Mouse (Mus musculus) embryonic facial prominence, embryonic 11.5 days (tissue): ENCODE measurements around the gene Smg7. TPM values are rescaled to one million over a fixed set of nuclear protein-coding genes. Genes with fewer than 3 reads are reported as not detected.

Experiments used
- ATAC-seq: fragments of 200-750 bp; cut with Nextera tagmentation; replicated peaks from 2 replicates; pipeline ENCODE4 v1.8.0; 2017; ENCODE audit warnings: low read depth; ENCODE audit not compliant: insufficient number of reproducible peaks, low FRiP score, low TSS enrichment
- DNase-seq: peaks from one replicate; pipeline ENCODE4 v3.0.0-alpha.2; 2015; ENCODE audit warnings: low spot score
- H3K27ac ChIP-seq: fragments of 300-500 bp; sonication (generic); replicated peaks from 2 replicates; pipeline ENCODE4 v1.5.1; 2014; ENCODE audit warnings: mild to moderate bottlenecking, low read depth, low read length, control low read depth
- H3K27me3 ChIP-seq: fragments of 300-500 bp; sonication (generic); 2 replicates; pipeline ENCODE4 v1.6.1; 2014; ENCODE audit warnings: mild to moderate bottlenecking, low read length, moderate library complexity, mixed read lengths; ENCODE audit not compliant: control insufficient read depth, insufficient read depth
- H3K36me3 ChIP-seq: fragments of 300-500 bp; sonication (generic); replicated peaks from 2 replicates; pipeline ENCODE4 v1.6.1; 2014; ENCODE audit warnings: low read depth, mild to moderate bottlenecking, low read length, moderate library complexity, mixed read lengths; ENCODE audit not compliant: control insufficient read depth, insufficient read depth
- H3K4me1 ChIP-seq: fragments of 300-500 bp; sonication (generic); 2 replicates; pipeline ENCODE4 v1.6.1; 2014; ENCODE audit warnings: low read length, mixed read lengths; ENCODE audit not compliant: control insufficient read depth, insufficient read depth
- H3K4me2 ChIP-seq: fragments of 300-500 bp; sonication (generic); 2 replicates; pipeline ENCODE4 v1.6.1; 2014; ENCODE audit warnings: low read depth, mild to moderate bottlenecking, control low read depth, low read length, moderate library complexity
- H3K4me3 ChIP-seq: fragments of 300-500 bp; sonication (generic); 2 replicates; pipeline ENCODE4 v1.5.1; 2014; ENCODE audit warnings: low read depth, low read length, control low read depth
- H3K9ac ChIP-seq: fragments of 300-500 bp; sonication (generic); replicated peaks from 2 replicates; pipeline ENCODE4 v1.6.1; 2014; ENCODE audit warnings: mild to moderate bottlenecking, control low read depth, low read length
- H3K9me3 ChIP-seq: fragments of 300-500 bp; sonication (generic); replicated peaks from 2 replicates; pipeline ENCODE4 v1.6.1; 2016; ENCODE audit warnings: mild to moderate bottlenecking, low read length, inconsistent platforms, mixed read lengths; ENCODE audit not compliant: control insufficient read depth
- WGBS: fragments of 180-500 bp; shearing (Covaris S2); extraction: QIAGEN DNeasy Blood & Tissue Kit; methylation state at CpG from one replicate; pipeline ENCODE4 v1.1.7; 2014; 5-methylcytosine and 5-hydroxymethylcytosine counted together
- polyA plus RNA-seq: library from polyadenylated mRNA; unstranded; fragments of >200 nt; fragmentation: Nextera tagmentation; extraction: Ambion mirVana; gene quantifications from 2 replicates; pipeline ENCODE4 v1.2.1, GENCODE M21; 2014

The Smg7 gene
- polyA plus RNA-seq, 1 experiment from 2014 or later, result 44.6 TPM

GRCm38 (mm10) chr1:152810533-152811439 is 91.7 kb downstream of the Smg7 start:
- Histone ChIP-seq H3K27me3 (no peaks in the 10 kb centered on the region), H3K4me2 (no peak overlapping the region), H3K4me1 (no peaks in the 10 kb centered on the region; the same call in none of the 2 replicates), H3K4me3 (no peak overlapping the region), H3K36me3 (no peaks in the 10 kb centered on the region), H3K27ac (no peak overlapping the region), H3K9me3 (no peaks in the 10 kb centered on the region), H3K9ac (no peak overlapping the region)
- ATAC-seq (no peak), DNase-seq (no peak)
- 71% methylated on average over 13 of the region's 13 CpGs for WGBS

- Histone ChIP-seq H3K4me1 (no peaks in the 10 kb centered on the region; the same call in 1 of the 2 replicates), H3K27ac (no peak overlapping the region), H3K36me3 (no peaks in the 10 kb centered on the region), H3K9me3 (no peaks in the 10 kb centered on the region), H3K4me3 (no peak overlapping the region), H3K4me2 (no peak overlapping the region), H3K9ac (no peak overlapping the region), H3K27me3 (no peaks in the 10 kb centered on the region)
- WGBS, result 26% methylated on average over 8 of the region's 8 CpGs
- ATAC-seq (peak; percentile 15; the same call in 1 of the 2 replicates), DNase-seq (no peak)
Measured at GRCm38 (mm10) chr1:152809541-152810252, 92.7 kb downstream of the Smg7 start.

DNA sequence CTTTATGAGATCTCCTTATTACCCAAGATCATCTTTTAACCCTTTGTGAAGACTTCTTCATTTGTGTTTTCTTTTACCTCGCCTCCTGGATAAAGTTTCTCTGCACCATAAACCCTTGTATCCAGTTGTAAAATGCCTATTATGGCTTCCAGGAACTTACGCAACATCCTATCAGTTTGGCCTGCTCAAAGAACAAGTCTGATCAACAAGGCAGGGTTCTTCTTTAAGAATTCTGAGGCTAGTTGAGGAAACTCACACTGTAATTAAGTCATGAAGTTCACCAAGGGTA is 94.1 kb downstream of the Smg7 start:
- no peaks in the 10 kb centered on the region for H3K9me3 ChIP-seq
- H3K36me3 ChIP-seq, result no peaks in the 10 kb centered on the region
- ATAC-seq, result no peak
- no peak overlapping the region for H3K4me2 ChIP-seq
- H3K4me3 ChIP-seq, result no peak overlapping the region
- DNase-seq, result no peak
- 88% methylated on average over 2 of the region's 2 CpGs for WGBS
- no peak overlapping the region for H3K27ac ChIP-seq
- no peaks in the 10 kb centered on the region for H3K27me3 ChIP-seq
- no peak overlapping the region for H3K9ac ChIP-seq
- H3K4me1 ChIP-seq, result no peaks in the 10 kb centered on the region; the same call in 1 of the 2 replicates

DNA sequence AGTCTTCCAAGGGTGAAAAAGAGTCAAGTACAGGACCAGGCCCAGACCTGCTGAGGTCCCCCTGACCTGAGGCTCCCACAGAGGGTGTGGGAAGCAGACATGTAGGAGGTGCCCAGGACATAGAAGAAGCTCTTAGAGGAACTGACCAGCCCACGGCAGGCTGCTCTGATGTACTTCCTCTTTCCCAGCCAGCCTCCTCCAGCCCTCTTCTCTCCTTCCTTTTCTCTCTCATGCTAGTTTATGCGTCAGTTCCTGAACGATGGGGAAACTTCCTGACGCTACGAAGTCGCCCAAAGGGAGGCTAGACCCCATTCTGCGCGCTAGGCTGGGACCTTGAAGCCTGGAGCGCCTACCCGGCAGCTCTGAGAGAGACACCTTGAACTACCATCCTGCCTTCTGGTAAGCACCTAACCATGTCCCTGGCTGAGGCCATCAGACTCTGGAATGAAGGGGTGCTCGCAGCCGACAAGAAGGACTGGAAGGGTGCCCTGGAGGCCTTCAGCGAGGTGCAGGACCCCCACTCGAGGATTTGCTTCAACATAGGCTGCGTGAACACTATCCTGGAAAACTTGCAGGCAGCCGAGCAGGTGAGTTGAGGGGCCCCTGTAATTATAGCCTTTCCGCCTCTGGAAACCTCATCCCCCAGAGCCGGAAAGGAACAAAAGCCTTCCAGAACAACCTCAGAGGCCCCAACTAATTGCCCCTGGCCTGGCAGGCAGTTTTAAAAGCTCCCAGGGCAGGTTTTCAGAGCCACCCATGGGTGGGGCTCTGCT is 94.6 kb downstream of the Smg7 start:
- no peaks in the 10 kb centered on the region for H3K27me3 ChIP-seq
- 62% methylated on average over 18 of the region's 18 CpGs for WGBS
- no peak overlapping the region for H3K4me2 ChIP-seq
- no peaks in the 10 kb centered on the region for H3K9me3 ChIP-seq
- no peaks in the 10 kb centered on the region for H3K36me3 ChIP-seq
- peak; percentile 53 for DNase-seq
- no peak overlapping the region for H3K27ac ChIP-seq
- H3K9ac ChIP-seq, result no peak overlapping the region
- H3K4me1 ChIP-seq, result no peaks in the 10 kb centered on the region; the same call in 1 of the 2 replicates
- ATAC-seq, result no peak
- no peak overlapping the region for H3K4me3 ChIP-seq

GRCm38 (mm10) chr1:152804907-152805306 is 97.5 kb downstream of the Smg7 start:
- no peak overlapping the region for H3K9ac ChIP-seq
- no peak overlapping the region for H3K27ac ChIP-seq
- no peak overlapping the region for H3K4me3 ChIP-seq
- ATAC-seq (no peak), DNase-seq (no peak)
- H3K4me1 ChIP-seq, result no peaks in the 10 kb centered on the region; the same call in 1 of the 2 replicates
- H3K4me2 ChIP-seq, result no peak overlapping the region
- 81% methylated on average over 6 of the region's 6 CpGs for WGBS
- H3K36me3 ChIP-seq, result no peaks in the 10 kb centered on the region
- no peaks in the 10 kb centered on the region for H3K27me3 ChIP-seq
- no peaks in the 10 kb centered on the region for H3K9me3 ChIP-seq

GRCm38 (mm10) chr1:152800633-152801176 is 101.7 kb downstream of the Smg7 start:
- ATAC-seq (no peak), DNase-seq (no peak)
- H3K4me2 ChIP-seq, result no peak overlapping the region
- H3K9ac ChIP-seq, result no peak overlapping the region
- no peaks in the 10 kb centered on the region for H3K36me3 ChIP-seq
- no peaks in the 10 kb centered on the region for H3K27me3 ChIP-seq
- no peak overlapping the region for H3K4me3 ChIP-seq
- H3K4me1 ChIP-seq, result no peaks in the 10 kb centered on the region
- no peak overlapping the region for H3K27ac ChIP-seq
- 86% methylated on average over 13 of the region's 13 CpGs for WGBS
- no peaks in the 10 kb centered on the region for H3K9me3 ChIP-seq

DNA sequence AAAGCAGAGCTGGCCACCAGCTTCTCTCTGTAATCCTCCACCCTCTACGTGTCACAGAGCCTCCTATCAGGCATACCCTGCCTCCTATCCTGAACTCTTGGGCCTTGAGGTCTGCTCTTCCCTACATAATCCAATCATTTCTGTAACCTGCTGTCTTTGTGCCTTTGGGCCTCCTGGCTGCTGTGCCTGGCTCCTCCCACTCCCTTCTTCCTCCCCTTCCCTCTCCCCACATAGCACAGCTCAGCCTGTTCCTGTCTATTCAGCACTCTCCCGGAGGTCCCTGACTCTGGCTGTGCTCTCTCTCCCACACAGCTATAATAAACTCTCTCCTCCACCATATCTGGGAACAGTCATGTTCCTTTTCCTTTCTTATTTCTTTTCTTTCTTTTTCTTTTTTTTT is 102.5 kb downstream of the Smg7 start, which contains the start of gene Ncf2:
Gene Ncf2, plus strand, starts transcription at position 298 of the 400 bp plus-strand sequence.
- H3K9ac ChIP-seq, result no peak within 1 kb of the TSS
- no peak within 1 kb of the TSS for H3K4me2 ChIP-seq
- WGBS, result 7% methylated on average over 2 of the region's 2 CpGs
- peak; percentile 84 for ATAC-seq
- no peaks in the 10 kb centered on the region for H3K4me1 ChIP-seq
- no peaks in the 10 kb centered on the region for H3K27me3 ChIP-seq
- no peaks in the 10 kb centered on the region for H3K36me3 ChIP-seq
- no peak within 1 kb of the TSS for H3K27ac ChIP-seq
- DNase-seq, result peak; percentile 37
- no peaks in the 10 kb centered on the region for H3K9me3 ChIP-seq
- H3K4me3 ChIP-seq, result no peak within 1 kb of the TSS
